Mouse (Mus musculus): Measurements from ENCODE around the gene Sumf1.

Sumf1 gene

DNA sequence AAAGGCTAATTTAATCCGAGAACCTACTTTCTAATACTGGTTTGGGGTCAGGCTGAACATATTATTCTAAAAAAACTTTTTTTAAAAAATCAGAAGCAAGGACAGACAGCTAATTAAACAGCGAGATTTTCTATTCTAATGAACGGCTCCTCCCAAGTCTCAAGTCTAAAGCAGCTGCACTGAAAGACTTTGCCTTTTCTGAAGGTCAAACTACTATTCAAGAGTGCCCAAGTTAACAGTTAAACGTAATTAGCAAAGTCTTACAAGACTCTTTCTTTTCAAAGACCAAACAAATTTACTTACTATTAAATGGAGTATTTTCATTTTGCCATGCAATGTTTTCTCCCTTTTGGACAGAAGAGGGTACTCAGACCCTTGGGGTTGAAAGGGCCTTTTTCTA lies 20.8 kb upstream of the Sumf1 start:
- DNase-seq: no peak

- DNase-seq: no peak
These were observed 18.9 kb upstream of the Sumf1 start for GRCm38 (mm10) chr6:108204322-108204721.

- no peak for DNase-seq
These were observed 12.9 kb upstream of the Sumf1 start for GRCm38 (mm10) chr6:108198286-108198685.

DNA sequence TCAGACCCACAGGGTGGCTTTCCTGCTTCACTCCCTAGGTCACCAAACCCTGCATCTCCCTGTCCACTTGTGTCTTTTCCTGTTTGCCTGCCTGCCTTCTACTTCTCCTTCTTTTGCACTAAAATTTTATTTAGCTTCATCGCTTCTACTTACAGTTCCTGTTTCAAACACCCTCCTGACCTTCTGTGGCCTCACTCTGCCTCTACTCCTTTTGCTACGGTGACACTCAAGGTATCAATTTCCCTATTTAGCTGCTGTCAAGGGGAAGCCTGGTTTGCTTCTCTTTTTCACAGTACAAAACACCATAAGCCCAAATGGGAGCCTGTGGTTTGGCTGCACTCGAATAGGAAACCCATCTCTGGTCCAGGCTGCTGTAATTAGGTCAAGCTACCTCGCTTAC lies 11.7 kb upstream of the Sumf1 start:
- no peak for DNase-seq

GRCm38 (mm10) chr6:108196665-108197064 lies 11.3 kb upstream of the Sumf1 start:
- no peak for DNase-seq

- DNase-seq: no peak
These were observed 7.2 kb upstream of the Sumf1 start for GRCm38 (mm10) chr6:108192632-108193031.

DNA sequence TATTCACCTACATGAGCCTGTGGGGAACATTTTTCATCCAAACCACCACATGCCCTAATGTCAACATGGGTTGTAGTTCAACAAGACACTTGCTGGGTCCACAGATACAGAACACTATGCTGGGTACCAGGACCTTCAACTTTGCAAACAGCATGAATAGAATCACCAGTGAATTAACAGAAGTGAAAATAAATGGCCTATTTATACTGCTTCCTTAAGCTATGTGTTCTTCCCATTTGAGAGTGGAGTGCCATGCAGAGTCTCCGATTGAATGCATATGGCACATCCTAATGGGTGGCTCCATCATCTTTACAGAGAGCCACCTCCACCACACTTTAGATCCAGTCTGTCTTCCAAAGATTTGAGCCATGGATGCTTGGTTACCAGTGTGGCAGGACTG lies 5.3 kb upstream of the Sumf1 start:
- DNase-seq: no peak

GRCm38 (mm10) chr6:108185685-108186009 lies 265 bp upstream of the Sumf1 start:
- DNase-seq: no peak

GRCm38 (mm10) chr6:108179087-108179486 lies 6.3 kb downstream of the Sumf1 start:
- DNase-seq: no peak

DNA sequence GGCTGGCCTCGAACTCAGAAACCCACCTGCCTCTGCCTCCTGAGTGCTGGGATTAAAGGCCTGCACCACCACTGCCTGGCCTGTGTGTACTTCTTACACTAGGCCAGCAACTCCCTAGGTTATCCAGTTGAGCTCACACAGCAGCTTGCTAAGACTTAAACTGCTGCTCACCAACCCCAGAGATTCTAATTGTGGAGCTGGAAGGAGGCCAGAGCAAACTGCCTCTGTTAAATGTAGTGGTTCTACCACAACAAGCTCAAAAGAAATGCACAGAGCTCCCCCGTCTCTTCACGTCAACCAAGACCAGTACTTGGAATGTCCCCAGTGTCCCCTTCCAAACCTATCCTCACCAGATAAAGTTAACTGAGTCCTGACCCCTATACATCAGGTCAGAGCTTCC lies 11.2 kb downstream of the Sumf1 start:
- DNase-seq: no peak

- no peak for DNase-seq
These were observed 13.2 kb downstream of the Sumf1 start for GRCm38 (mm10) chr6:108172219-108172618.

- no peak for DNase-seq
These were observed 15.9 kb downstream of the Sumf1 start for GRCm38 (mm10) chr6:108169466-108169865.

DNA sequence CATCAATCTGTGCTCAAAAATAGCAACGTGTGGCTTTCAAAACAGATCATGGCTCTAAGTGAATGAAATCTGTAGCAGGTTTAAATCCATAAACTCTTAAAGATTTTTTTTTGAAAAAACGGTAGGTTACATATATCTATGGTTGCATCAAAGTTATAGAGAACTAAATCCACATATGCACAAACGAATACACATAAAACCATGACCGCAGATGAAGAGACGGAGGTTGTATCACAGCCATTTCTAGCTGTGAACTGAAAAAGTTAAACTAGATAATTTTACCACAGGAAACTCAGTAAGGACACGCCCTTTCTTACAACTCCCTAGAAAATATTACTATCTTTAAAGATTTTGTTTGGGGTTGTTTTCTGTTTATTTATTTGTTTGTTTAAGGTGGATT lies 16.7 kb downstream of the Sumf1 start:
- no peak for DNase-seq

- DNase-seq: no peak
These were observed 17.3 kb downstream of the Sumf1 start for GRCm38 (mm10) chr6:108167946-108168680.

GRCm38 (mm10) chr6:108165598-108165997 lies 19.8 kb downstream of the Sumf1 start:
- no peak for DNase-seq

- DNase-seq: no peak
These were observed 20.4 kb downstream of the Sumf1 start for GRCm38 (mm10) chr6:108164935-108165334.

GRCm38 (mm10) chr6:108160608-108161007 lies 24.8 kb downstream of the Sumf1 start:
- DNase-seq: no peak

DNA sequence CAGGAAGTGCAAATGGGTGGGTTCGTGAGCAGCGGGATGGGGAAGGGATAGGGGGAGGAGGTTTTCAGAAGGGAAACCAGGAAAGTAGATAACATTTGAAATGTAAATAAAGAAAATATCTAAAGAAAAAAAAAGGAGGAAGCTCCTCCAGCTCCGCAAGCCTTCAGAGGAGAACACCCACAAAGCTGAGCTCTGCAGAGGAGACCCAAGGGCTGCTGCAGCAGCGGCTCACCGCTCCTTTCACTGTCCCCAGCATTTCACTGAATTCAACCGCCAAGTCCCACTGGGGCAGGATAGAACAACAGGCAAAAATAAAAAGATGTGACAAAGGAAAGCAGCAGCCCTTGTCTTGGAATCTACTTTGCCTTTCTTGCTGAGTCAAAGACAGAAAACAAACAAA lies 28.5 kb downstream of the Sumf1 start:
- DNase-seq: no peak

GRCm38 (mm10) chr6:108154243-108154642 lies 31.1 kb downstream of the Sumf1 start:
- DNase-seq: no peak

DNA sequence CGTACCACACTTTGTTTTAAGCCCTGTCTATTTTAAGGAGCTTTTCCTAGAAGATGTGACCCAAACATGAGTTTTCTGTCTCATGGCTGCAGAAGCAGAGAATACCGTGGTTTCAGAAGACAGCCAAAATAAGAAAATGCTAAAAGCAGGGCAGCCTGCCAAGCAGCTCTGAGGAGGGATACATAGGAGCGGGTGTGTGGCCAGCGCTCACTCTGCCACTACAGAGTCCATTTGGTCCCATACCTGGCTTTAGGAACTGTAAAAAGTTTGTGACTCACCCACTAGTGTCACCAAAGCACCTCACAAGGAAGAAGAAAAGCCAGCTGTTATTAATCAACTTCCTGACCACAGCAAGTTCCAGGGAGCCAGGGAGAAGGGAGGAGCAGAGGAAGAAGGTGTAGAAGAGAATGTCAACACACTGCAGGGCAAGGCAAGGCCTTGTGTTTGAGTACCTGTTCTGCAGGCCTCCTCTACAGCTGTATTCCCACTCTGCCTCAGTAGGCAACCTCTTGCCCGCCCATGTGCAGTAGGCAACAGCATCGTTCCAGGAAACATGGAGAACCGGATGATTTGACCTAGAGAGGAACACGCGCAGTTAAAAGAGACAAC lies 32.6 kb downstream of the Sumf1 start:
- DNase-seq: peak; percentile 16 to 19

- DNase-seq: peak in 1 of 2 experiments; percentile 4
These were observed 33.3 kb downstream of the Sumf1 start for GRCm38 (mm10) chr6:108152081-108152480.

GRCm38 (mm10) chr6:108149235-108149634 lies 36.1 kb downstream of the Sumf1 start:
- no peak for DNase-seq

DNA sequence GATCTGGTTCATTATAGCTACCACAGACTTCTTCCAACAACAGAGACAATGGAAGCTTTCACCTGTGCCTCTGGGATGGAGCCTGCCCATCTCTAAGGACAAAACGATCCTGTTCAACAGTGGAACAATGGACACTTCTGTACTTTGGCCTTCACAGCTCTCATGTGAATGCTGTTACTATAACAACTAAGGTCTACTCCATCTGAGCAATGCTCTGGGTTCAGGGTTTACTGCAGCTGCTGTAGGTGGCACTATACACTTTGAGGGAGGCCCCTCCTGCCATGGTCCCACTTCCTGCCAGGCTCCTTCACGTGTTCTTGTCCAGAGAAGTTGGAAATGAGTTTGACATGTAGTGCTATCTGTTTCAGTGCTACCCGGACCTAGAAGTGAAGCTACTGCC lies 36.9 kb downstream of the Sumf1 start:
- no peak for DNase-seq

DNA sequence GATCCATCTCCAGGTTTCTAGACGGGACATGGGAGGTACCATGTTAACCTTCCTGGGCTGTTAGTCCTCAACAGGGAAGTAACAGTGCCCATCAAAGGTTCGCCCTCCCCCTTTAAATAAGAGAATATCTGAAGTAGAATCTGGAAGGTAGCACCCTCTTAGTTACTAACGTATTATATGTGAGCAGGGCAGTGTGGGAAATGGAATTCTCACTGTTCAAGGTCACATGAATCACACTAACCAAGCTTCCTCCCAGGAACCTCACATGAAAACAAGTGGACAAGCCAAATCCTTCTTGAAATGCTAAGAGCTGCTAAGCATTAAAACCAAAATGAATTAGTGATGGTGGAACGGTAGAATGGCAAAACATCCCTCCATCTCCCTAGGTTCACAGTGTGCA lies 38.7 kb downstream of the Sumf1 start:
- no peak for DNase-seq

All from cerebellum, postnatal 10 days (tissue).